Mouse (Mus musculus): ENCODE measurements at regions not wholly inside any gene's neighbourhood (a gene's known extent, or its start where the extent isn't known, plus 50 kb on each side); places are given as distances from the start of the nearest gene placed in this dataset.
"Not testable (repeated sequence)": the region's sequence is repeated elsewhere in the genome, so short reads cannot be mapped to it uniquely, and the experiment has no call there.

- no peak for DNase-seq (ENCODE audit: low spot score)
Observed at GRCm38 (mm10) chr3:39779690-39780218, 751.3 kb upstream of the Intu start.

GRCm38 (mm10) chr3:39780270-39780669 is 750.8 kb upstream of the Intu start:
- DNase-seq (ENCODE audit: low spot score) = no peak

GRCm38 (mm10) chr3:39784901-39785300 is 746.2 kb upstream of the Intu start:
- no peak for DNase-seq (ENCODE audit: low spot score)

GRCm38 (mm10) chr3:39809586-39809985 is 721.5 kb upstream of the Intu start:
- DNase-seq (ENCODE audit: low spot score) = no peak

- no peak for DNase-seq (ENCODE audit: low spot score)
Observed at GRCm38 (mm10) chr3:39814814-39815213, 716.3 kb upstream of the Intu start.

- no peak for DNase-seq (ENCODE audit: low spot score)
Observed at GRCm38 (mm10) chr3:39830488-39831056, 700.5 kb upstream of the Intu start.

GRCm38 (mm10) chr3:39838377-39839145 is 692.5 kb upstream of the Intu start:
- DNase-seq (ENCODE audit: low spot score) = no peak

- DNase-seq (ENCODE audit: low spot score) = no peak
Observed at GRCm38 (mm10) chr3:39840946-39841345, 690.1 kb upstream of the Intu start.

GRCm38 (mm10) chr3:39845123-39845522 is 686.0 kb upstream of the Intu start:
- DNase-seq (ENCODE audit: low spot score) = no peak

- DNase-seq (ENCODE audit: low spot score) = no peak
Observed at GRCm38 (mm10) chr3:39848829-39849228, 682.3 kb upstream of the Intu start.

GRCm38 (mm10) chr3:39857214-39857839 is 673.8 kb upstream of the Intu start:
- DNase-seq (ENCODE audit: low spot score) = no peak

GRCm38 (mm10) chr3:39876046-39876445 is 655.0 kb upstream of the Intu start:
- DNase-seq (ENCODE audit: low spot score) = not testable (repeated sequence)

GRCm38 (mm10) chr3:39884370-39884769 is 646.7 kb upstream of the Intu start:
- DNase-seq (ENCODE audit: low spot score) = no peak

- no peak for DNase-seq (ENCODE audit: low spot score)
Observed at GRCm38 (mm10) chr3:39888376-39888775, 642.7 kb upstream of the Intu start.

- no peak for DNase-seq (ENCODE audit: low spot score)
Observed at GRCm38 (mm10) chr3:39889222-39889621, 641.9 kb upstream of the Intu start.

- no peak for DNase-seq (ENCODE audit: low spot score)
Observed at GRCm38 (mm10) chr3:39898961-39899360, 632.1 kb upstream of the Intu start.

GRCm38 (mm10) chr3:39900207-39900606 is 630.9 kb upstream of the Intu start:
- DNase-seq (ENCODE audit: low spot score) = no peak

- DNase-seq (ENCODE audit: low spot score) = no peak
Observed at GRCm38 (mm10) chr3:39904377-39904776, 626.7 kb upstream of the Intu start.

GRCm38 (mm10) chr3:39908676-39909362 is 622.3 kb upstream of the Intu start:
- no peak for DNase-seq (ENCODE audit: low spot score)

- DNase-seq (ENCODE audit: low spot score) = no peak
Observed at GRCm38 (mm10) chr3:39909642-39910041, 621.4 kb upstream of the Intu start.

GRCm38 (mm10) chr3:39918601-39919000 is 612.5 kb upstream of the Intu start:
- no peak for DNase-seq (ENCODE audit: low spot score)

GRCm38 (mm10) chr3:39925436-39925835 is 605.6 kb upstream of the Intu start:
- DNase-seq (ENCODE audit: low spot score) = no peak
